Mouse (Mus musculus): ENCODE data around the gene Scgb2b27. TPM values are rescaled to one million over a fixed set of nuclear protein-coding genes. Genes with fewer than 3 reads are reported as not detected.
"Not testable (repeated sequence)": the region's sequence is repeated elsewhere in the genome, so short reads cannot be mapped to it uniquely, and the experiment has no call there.

The Scgb2b27 gene
- not detected in 2 replicates for polyA plus RNA-seq (2015; fragmentation: Nextera tagmentation; extraction: Ambion mirVana)

DNA sequence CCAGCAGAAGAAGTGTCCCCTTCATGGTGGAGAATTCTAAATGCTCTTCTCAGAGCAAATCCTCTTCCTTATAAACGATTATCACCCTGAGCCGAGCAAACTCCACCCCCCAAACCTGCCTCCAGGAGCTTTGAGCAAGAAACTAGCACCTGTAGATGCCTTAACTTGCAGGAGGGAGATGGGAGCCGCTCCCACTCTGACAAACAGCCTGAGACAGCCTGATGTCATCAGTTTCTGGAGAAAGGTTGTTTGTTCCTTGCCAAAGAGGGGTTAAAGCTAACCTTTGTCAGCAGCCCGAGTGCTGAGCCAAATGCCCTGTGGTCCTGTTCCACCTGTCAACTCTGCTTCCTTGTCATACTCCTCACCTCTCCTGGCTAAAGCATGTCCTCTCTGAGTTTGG is at the start of gene Scgb2b27:
TSS of gene Scgb2b27 (minus strand) at position 101 of the 400 bp plus-strand sequence.
- Histone ChIP-seq H3K4me2 (ENCODE audit: low read depth, low read length) (no peak within 1 kb of the TSS), H3K27ac (ENCODE audit: low read depth) (no peak within 1 kb of the TSS), H3K4me1 (ENCODE audit: insufficient read depth) (no peaks in the 10 kb centered on the region), H3K27me3 (ENCODE audit: insufficient read depth, low read length) (no peaks in the 10 kb centered on the region), H3K9me3 (ENCODE audit: low read length) (peaks cover 3% of the 10 kb centered on the region), H3K36me3 (replicated peaks; ENCODE audit: insufficient read depth, low read length) (no peaks in the 10 kb centered on the region), H3K4me3 (ENCODE audit: low read depth, low read length) (no peak within 1 kb of the TSS), H3K9ac (replicated peaks) (no peak within 1 kb of the TSS)
- no peak for ATAC-seq
- no peak for DNase-seq
- TF ChIP-seq CTCF (IDR thresholded peaks at IDR 0.05; ENCODE audit: low read depth), result no peak
- TF ChIP-seq EP300 (IDR thresholded peaks at IDR 0.05; ENCODE audit: low read depth), result no peak
- WGBS (ENCODE audit: insufficient replicate concordance), result 54% methylated on average over 4 of the region's 4 CpGs

DNA sequence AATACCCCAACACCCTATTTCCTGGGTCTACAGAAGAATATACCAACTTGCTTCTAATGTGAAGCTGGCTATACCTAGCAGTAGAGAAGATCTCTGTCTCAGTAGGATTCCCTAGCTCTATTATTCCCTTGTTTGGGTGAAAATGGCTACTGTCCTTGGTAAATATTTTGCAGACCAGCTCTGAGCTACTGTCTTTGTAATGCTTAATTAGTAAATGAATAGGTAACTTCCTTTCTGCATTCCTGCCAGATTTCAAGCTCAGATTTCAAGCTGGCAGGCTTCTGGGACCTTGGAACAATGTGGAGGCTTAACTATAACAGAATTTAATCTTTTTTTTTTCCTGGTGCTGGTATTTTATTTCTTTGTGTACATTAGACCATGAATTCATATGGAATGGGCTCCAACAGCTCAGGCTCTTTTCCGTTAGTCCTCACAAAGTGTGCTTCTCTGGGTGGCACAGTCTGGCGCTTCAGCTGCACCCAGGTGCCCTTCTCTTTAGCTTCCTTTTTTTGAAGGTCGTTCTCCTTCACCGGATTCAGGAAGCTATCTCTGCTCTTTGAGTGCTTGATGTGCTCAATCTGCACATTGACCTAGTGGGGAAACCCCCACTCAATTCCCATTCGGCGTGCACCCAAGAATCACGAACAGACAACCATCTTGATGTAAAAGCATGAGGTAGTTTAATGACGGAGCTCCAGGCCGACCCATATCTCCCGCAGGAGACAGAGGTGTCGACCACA is 22.5 kb upstream of the Scgb2b27 start:
- H3K27ac ChIP-seq (ENCODE audit: low read depth); H3K9ac ChIP-seq (replicated peaks); H3K36me3 ChIP-seq (replicated peaks; ENCODE audit: insufficient read depth, low read length); H3K4me3 ChIP-seq (ENCODE audit: low read depth, low read length); H3K4me2 ChIP-seq (ENCODE audit: low read depth, low read length); H3K9me3 ChIP-seq (ENCODE audit: low read length); DNase-seq; H3K27me3 ChIP-seq (ENCODE audit: insufficient read depth, low read length); H3K4me1 ChIP-seq (ENCODE audit: insufficient read depth); ATAC-seq: not testable (repeated sequence)
- WGBS (ENCODE audit: insufficient replicate concordance), result 79% methylated on average over 11 of the region's 11 CpGs

DNA sequence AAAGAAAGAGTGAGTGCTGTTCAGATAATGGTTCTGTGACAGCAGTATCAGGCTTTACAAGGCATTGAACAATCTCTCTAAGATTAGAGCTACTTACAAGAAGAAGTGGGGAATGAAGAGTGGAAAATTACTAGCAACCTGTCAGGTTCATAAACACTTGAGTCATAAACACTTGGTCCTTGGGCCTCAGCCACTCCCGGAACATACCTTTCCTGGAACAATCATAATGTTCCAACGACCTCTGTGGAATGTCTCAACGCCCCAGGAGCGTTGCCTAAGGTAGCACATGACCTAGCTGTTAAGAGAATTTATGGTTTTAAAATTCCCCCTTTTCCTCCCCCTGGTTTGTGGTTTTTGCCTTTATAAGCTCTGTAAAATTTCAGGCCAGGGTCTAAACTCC is 20.8 kb upstream of the Scgb2b27 start:
- H3K4me3 ChIP-seq (ENCODE audit: low read depth, low read length); ATAC-seq; H3K9me3 ChIP-seq (ENCODE audit: low read length); H3K9ac ChIP-seq (replicated peaks); H3K4me2 ChIP-seq (ENCODE audit: low read depth, low read length); H3K27ac ChIP-seq (ENCODE audit: low read depth); DNase-seq; H3K4me1 ChIP-seq (ENCODE audit: insufficient read depth); H3K27me3 ChIP-seq (ENCODE audit: insufficient read depth, low read length); H3K36me3 ChIP-seq (replicated peaks; ENCODE audit: insufficient read depth, low read length): not testable (repeated sequence)
- 66% methylated on average over 2 of the region's 4 CpGs for WGBS (ENCODE audit: insufficient replicate concordance)

DNA sequence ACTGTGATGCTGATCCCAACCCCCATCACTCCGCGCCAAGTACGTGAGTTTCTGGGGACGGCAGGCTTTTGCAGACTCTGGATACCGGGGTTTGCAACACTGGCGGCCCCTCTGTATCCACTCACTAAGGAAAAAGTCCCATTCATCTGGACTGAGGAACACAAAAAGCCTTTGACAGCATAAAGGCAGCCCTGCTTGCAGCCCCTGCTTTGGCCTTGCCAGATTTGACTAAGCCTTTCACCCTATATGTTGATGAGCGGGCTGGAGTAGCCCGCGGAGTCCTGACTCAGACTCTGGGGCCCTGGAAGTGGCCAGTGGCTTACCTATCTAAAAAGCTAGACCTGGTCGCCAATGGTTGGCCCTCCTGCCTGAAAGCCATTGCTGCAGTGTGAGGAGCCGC is 16.3 kb upstream of the Scgb2b27 start:
- TF ChIP-seq EP300 (IDR thresholded peaks at IDR 0.05; ENCODE audit: low read depth), result no peak
- TF ChIP-seq CTCF (IDR thresholded peaks at IDR 0.05; ENCODE audit: low read depth), result no peak
- no peak overlapping the region for H3K27ac ChIP-seq (ENCODE audit: low read depth)
- no peaks in the 10 kb centered on the region for H3K4me1 ChIP-seq (ENCODE audit: insufficient read depth)
- H3K27me3 ChIP-seq (ENCODE audit: insufficient read depth, low read length), result no peaks in the 10 kb centered on the region
- WGBS (ENCODE audit: insufficient replicate concordance), result 84% methylated on average over 11 of the region's 11 CpGs
- peaks cover 4% of the 10 kb centered on the region for H3K9me3 ChIP-seq (ENCODE audit: low read length)
- H3K4me2 ChIP-seq (ENCODE audit: low read depth, low read length), result no peak overlapping the region
- ATAC-seq (no peak), DNase-seq (no peak)
- no peak overlapping the region for H3K4me3 ChIP-seq (ENCODE audit: low read depth, low read length)
- no peak overlapping the region for H3K9ac ChIP-seq (replicated peaks)
- no peaks in the 10 kb centered on the region for H3K36me3 ChIP-seq (replicated peaks; ENCODE audit: insufficient read depth, low read length)

DNA sequence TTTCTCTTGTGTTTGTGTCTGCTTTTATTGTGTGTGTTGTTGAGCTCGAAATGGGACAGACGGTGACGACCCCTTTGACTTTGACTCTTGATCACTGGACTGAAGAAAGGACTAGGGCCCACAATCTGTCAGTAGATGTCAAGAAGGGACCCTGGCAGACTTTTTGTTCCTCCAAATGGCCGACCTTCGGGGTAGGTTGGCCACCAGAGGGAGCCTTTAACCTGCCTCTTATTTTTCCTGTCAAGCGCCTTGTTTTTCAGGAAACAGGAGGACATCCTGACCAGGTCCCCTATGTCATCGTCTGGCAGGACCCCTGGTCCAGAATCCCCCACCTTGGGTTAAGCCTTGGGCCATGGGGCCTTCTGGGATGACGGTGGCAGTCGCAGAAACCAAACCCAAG is 13.5 kb upstream of the Scgb2b27 start:
- not testable (repeated sequence) for ATAC-seq; H3K4me2 ChIP-seq (ENCODE audit: low read depth, low read length); H3K4me1 ChIP-seq (ENCODE audit: insufficient read depth); DNase-seq; H3K27ac ChIP-seq (ENCODE audit: low read depth); H3K27me3 ChIP-seq (ENCODE audit: insufficient read depth, low read length); H3K36me3 ChIP-seq (replicated peaks; ENCODE audit: insufficient read depth, low read length); H3K4me3 ChIP-seq (ENCODE audit: low read depth, low read length); H3K9me3 ChIP-seq (ENCODE audit: low read length); H3K9ac ChIP-seq (replicated peaks)
- 74% methylated on average over 9 of the region's 9 CpGs for WGBS (ENCODE audit: insufficient replicate concordance)

DNA sequence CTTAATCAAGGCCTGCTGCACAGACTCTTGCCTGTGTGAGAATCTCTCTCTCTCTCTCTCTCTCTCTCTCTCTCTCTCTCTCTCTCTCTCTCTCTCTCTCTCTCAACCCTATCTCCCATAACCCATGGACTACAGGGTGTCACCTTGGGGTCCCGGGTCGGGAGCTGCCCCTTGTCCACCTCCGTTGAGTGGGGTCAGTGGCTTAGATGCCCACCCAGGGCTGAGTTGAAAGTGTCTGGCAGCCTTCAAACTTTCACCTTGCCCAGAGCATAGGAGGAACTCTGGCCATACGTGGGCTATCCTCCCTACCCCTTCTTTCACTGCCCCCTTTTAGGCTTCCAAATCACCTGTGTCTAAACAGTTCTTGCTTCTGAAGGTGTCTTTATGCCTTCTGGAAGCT is 11.9 kb upstream of the Scgb2b27 start:
- 70% methylated on average over 4 of the region's 4 CpGs for WGBS (ENCODE audit: insufficient replicate concordance)

DNA sequence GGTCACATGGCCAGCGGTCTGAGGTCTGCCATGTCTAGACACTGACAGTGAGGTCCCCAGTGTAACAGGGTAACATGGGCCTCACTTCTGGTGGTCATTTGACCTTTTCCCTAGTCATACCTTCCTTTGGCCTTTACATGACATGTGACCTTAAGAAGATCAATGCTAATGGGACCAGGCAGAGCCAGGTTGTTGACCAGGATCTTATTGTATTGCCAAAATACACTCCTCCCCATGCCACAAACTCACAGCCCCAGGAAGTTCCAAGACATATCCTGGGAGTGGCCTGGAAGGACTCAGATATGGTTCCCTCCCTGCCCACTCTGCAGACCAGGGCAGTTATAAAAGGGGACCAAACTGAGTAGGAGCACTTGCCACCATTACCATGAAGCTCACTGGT is 7.4 kb upstream of the Scgb2b27 start, which contains the start of gene Scgb1b27:
TSS of gene Scgb1b27 (plus strand) at position 301 of the 400 bp plus-strand sequence.
- not testable (repeated sequence) for ATAC-seq; H3K9me3 ChIP-seq (ENCODE audit: low read length); H3K9ac ChIP-seq (replicated peaks); H3K4me1 ChIP-seq (ENCODE audit: insufficient read depth); H3K36me3 ChIP-seq (replicated peaks; ENCODE audit: insufficient read depth, low read length); H3K27ac ChIP-seq (ENCODE audit: low read depth); H3K4me2 ChIP-seq (ENCODE audit: low read depth, low read length); H3K4me3 ChIP-seq (ENCODE audit: low read depth, low read length); H3K27me3 ChIP-seq (ENCODE audit: insufficient read depth, low read length); DNase-seq
- WGBS (ENCODE audit: insufficient replicate concordance), result 67% methylated on average over 1 of the region's 1 CpGs

More for the DNA sequence above, 11.9 kb upstream of the Scgb2b27 start:
- H3K27ac ChIP-seq (ENCODE audit: low read depth), result no peak overlapping the region
- no peak overlapping the region for H3K9ac ChIP-seq (replicated peaks)
- TF ChIP-seq EP300 (IDR thresholded peaks at IDR 0.05; ENCODE audit: low read depth) (no peak), CTCF (IDR thresholded peaks at IDR 0.05; ENCODE audit: low read depth) (no peak)
- no peaks in the 10 kb centered on the region for H3K36me3 ChIP-seq (replicated peaks; ENCODE audit: insufficient read depth, low read length)
- no peaks in the 10 kb centered on the region for H3K4me1 ChIP-seq (ENCODE audit: insufficient read depth)
- H3K27me3 ChIP-seq (ENCODE audit: insufficient read depth, low read length), result no peaks in the 10 kb centered on the region
- no peaks in the 10 kb centered on the region; the same call in 1 of the 2 replicates for H3K9me3 ChIP-seq (ENCODE audit: low read length)
- DNase-seq (no peak), ATAC-seq (no peak)
- H3K4me2 ChIP-seq (ENCODE audit: low read depth, low read length), result no peak overlapping the region
- H3K4me3 ChIP-seq (ENCODE audit: low read depth, low read length), result no peak overlapping the region
